Mouse (Mus musculus) embryonic fibroblast, embryonic 13.5 days (primary cell): ENCODE measurements around the gene Macrod2. TPM values are rescaled to one million over a fixed set of nuclear protein-coding genes. Genes with fewer than 3 reads are reported as not detected.

Experiments
- H3K27ac ChIP-seq: 2 replicates; pipeline ENCODE4 v1.5.1; 2012; ENCODE audit warnings: low read length, control low read depth, inconsistent platforms; ENCODE audit not compliant: insufficient read depth
- H3K4me1 ChIP-seq: 2 replicates; pipeline ENCODE4 v1.6.1; 2011; ENCODE audit warnings: low read length; ENCODE audit not compliant: control insufficient read depth, insufficient read depth
- H3K4me3 ChIP-seq: 2 replicates; pipeline ENCODE4 v1.5.1; 2011; ENCODE audit warnings: mild to moderate bottlenecking, control low read depth, low read length; ENCODE audit not compliant: insufficient read depth
- CTCF ChIP-seq: IDR thresholded peaks from 2 replicates; pipeline ENCODE4 v1.5.1; 2011; ENCODE audit warnings: mild to moderate bottlenecking, control low read depth, low read length, moderate library complexity, borderline replicate concordance; ENCODE audit not compliant: insufficient read depth
- POLR2A ChIP-seq: IDR thresholded peaks from 2 replicates; pipeline ENCODE4 v1.6.1; 2011; ENCODE audit warnings: low read depth, mild to moderate bottlenecking, control low read depth, low read length, moderate library complexity
- polyA plus RNA-seq: library from polyadenylated mRNA; stranded (reverse); fragments of >200 nt; gene quantifications from 2 replicates; pipeline ENCODE4 v1.2.4, GENCODE M21; 2011; ENCODE audit warnings: low read depth; ENCODE audit not compliant: missing spikeins, insufficient read length

Gene Macrod2
- polyA plus RNA-seq, 1 experiment = 8.6 TPM

DNA sequence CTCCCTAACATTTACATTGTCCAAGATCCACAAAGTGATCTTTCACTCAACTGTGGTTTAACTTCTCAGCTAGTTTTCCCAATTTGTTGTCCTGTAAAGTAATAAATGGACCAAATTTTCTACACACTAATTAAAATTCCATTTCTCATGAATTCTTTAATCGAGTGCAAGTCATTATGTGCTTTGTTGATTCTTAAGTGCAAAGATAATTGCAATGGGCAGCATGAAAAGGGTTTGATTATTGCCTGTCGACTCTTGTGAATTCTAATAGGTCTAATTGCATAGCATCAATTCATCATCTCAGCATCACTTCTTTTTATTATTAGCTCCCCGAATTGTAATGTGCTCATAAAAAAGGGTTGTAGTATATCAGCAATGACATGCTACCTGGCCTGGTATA lies 1095.4 kb downstream of the Macrod2 start:
- TF ChIP-seq POLR2A (no peak), CTCF (no peak)
- no peak overlapping the region for H3K27ac ChIP-seq
- no peak overlapping the region for H3K4me3 ChIP-seq
- no peaks in the 10 kb centered on the region for H3K4me1 ChIP-seq

DNA sequence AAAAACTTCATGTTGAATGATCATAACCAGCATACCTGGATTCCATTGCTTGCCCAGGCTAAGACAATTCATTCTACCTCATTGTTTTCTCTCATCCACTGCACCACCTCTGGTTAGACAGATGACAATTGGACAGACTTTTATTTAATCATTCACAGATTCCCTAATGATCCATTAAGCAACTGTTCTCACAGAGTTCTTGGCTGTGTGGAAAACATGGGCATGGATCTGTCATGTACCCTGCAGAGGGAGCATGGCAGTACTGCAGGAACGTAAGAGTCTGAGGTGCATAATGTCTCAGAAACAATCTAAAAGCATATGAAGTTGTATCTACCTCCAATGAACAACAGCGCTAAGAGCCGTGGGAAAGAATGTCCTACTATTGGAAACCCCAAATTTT lies 1110.3 kb downstream of the Macrod2 start:
- no peak for TF ChIP-seq POLR2A
- no peak for TF ChIP-seq CTCF
- Histone ChIP-seq H3K4me3 (no peak overlapping the region), H3K4me1 (no peaks in the 10 kb centered on the region), H3K27ac (no peak overlapping the region)

DNA sequence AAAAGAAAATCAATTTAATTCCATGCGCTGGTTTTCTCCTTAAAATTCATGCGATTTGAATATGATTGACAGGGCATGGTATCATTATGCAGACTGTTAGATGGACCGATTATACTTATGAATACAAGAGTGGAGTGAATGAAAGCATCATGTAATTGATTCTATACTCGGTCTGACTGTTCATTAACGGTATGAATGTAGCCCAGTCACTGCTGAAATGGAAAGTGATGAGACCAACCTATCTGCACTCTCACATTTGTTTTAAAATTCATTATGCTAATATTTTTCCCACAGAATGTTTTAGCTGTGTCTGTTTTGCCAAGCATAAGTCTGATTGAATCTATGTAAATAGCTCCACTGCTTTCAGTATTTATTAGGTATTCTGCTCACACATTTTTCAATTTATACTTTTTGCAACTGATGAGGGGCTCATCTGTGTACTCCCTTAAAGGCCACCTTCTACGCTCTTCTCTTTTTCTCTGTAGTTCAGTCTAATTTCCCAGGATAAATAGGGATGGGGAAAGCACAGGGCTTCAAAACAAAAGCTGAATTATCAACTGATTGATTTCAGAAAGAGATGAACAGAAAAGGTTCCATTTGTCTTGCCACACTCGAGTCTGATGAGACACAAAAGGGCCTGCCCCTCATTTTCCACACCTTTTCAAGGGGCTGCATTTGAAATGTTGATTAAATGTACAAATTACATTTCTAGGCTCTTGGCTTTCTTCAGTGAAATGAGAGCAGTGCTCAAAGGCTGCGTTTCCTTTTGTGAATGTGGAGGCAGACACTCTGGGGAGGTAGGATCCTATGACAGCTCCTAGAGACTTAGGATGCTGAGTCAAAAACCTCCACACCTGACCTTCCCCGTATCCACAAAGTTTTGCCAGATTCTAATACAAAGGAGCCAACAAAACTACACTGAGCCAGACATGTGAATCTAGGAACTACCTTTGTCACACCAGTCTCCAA lies 1113.1 kb downstream of the Macrod2 start:
- no peak overlapping the region for H3K27ac ChIP-seq
- no peak overlapping the region for H3K4me3 ChIP-seq
- H3K4me1 ChIP-seq = peaks cover 3% of the 10 kb centered on the region; the same call in 1 of the 2 replicates
- TF ChIP-seq POLR2A (no peak), CTCF (no peak)

- H3K27ac ChIP-seq = peak overlapping the region; percentile 40; the same call in 1 of the 2 replicates
- peaks cover 3% of the 10 kb centered on the region; the same call in 1 of the 2 replicates for H3K4me1 ChIP-seq
- TF ChIP-seq CTCF (no peak), POLR2A (no peak)
- H3K4me3 ChIP-seq = no peak overlapping the region
These were observed 1119.9 kb downstream of the Macrod2 start for GRCm38 (mm10) chr2:141514976-141515375.

DNA sequence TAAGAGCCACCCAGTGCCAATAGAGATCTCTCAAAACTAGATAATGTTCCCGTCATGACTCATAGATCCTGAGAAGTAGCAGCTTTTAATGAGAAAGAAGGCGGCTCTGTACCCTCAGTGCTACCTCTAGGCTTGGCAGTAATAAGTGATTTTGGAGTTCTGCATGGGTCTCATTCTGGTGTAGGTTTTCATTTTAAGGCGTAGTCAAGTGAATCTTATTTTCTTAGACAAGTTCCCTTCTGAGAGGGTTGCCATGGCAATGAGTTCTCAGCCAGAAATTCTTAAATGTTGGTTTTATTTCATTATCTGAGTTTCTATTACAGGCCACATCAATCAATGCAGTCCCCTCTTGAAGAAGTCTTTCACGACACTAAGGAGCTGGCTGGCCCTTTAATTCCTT lies 1127.0 kb downstream of the Macrod2 start:
- Histone ChIP-seq H3K4me1 (no peaks in the 10 kb centered on the region), H3K4me3 (no peak overlapping the region), H3K27ac (no peak overlapping the region)
- TF ChIP-seq POLR2A (no peak), CTCF (no peak)

- Histone ChIP-seq H3K4me1 (no peaks in the 10 kb centered on the region), H3K27ac (peak overlapping the region; percentile 53), H3K4me3 (no peak overlapping the region)
- TF ChIP-seq CTCF = no peak
- TF ChIP-seq POLR2A = no peak
These were observed 1150.8 kb downstream of the Macrod2 start for GRCm38 (mm10) chr2:141545877-141546276.

DNA sequence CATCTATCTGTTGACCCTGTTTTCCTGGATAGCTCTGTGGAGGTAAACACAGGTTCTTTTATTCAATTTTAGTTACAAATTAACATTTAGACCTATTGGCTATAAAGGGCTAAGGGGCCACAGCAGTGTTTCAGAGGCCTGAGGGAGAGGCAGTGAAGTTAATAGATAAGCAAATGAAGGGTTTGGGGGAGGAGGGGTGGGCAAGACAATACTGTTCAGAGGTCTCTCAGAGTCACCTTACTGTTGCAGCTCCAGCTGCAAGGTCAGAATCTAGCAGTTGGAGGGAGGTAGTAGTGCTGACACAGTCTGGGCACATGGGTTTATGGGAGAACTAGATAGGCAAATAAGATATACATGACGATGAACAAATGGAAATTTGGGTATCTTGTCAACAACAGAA lies 1156.6 kb downstream of the Macrod2 start:
- H3K27ac ChIP-seq = no peak overlapping the region
- no peaks in the 10 kb centered on the region for H3K4me1 ChIP-seq
- TF ChIP-seq CTCF = no peak
- TF ChIP-seq POLR2A = no peak
- no peak overlapping the region for H3K4me3 ChIP-seq

- no peaks in the 10 kb centered on the region for H3K4me1 ChIP-seq
- TF ChIP-seq POLR2A (no peak), CTCF (no peak)
- no peak overlapping the region for H3K27ac ChIP-seq
- H3K4me3 ChIP-seq = no peak overlapping the region
These were observed 1161.6 kb downstream of the Macrod2 start for GRCm38 (mm10) chr2:141556747-141557146.

DNA sequence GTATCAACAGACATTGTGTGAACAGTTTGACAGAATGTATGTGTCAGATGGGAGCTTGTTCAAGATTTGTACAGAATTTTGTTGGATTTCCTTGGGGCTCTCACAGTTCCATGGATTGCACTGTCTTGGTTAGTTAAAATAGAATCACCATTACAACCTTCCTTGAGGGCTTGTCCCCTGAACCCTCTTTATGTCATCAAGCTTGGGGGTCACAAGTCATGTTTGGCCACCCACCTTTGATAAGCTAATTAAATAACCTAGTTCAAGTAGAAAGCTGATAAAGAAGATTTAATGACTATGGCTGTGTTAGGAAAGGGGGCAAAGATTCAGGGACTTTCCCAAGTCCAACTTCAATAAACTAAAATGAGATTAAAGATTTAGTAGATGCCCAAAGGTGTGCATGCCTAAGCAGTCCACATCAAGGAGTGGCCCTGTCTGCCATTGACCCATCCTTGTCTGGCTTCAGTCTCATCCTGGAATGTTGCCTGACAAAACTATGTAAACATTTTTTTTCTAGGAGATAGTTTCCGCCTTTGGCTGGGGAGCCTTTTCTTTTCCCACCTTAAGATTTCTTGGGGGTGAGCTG lies 1163.2 kb downstream of the Macrod2 start:
- TF ChIP-seq POLR2A (no peak), CTCF (no peak)
- Histone ChIP-seq H3K4me1 (no peaks in the 10 kb centered on the region), H3K4me3 (no peak overlapping the region), H3K27ac (no peak overlapping the region)

GRCm38 (mm10) chr2:141565986-141566385 lies 1170.9 kb downstream of the Macrod2 start:
- Histone ChIP-seq H3K27ac (no peak overlapping the region), H3K4me1 (no peaks in the 10 kb centered on the region), H3K4me3 (no peak overlapping the region)
- TF ChIP-seq CTCF = no peak
- no peak for TF ChIP-seq POLR2A
